Mouse (Mus musculus) right cerebral cortex, postnatal 4 days (tissue): Measurements from ENCODE around the gene Gm48552.

ENCODE experiments used
- DNase-seq: peaks from one replicate; pipeline ENCODE4 v3.0.0-alpha.2; 2022

Gm48552 gene

GRCm38 (mm10) chr10:81433541-81434289 lies 44.9 kb downstream of the Gm48552 start:
- DNase-seq, result peak; percentile 17

- DNase-seq, result peak; percentile 2
Measured at GRCm38 (mm10) chr10:81434361-81435263, 45.8 kb downstream of the Gm48552 start.

GRCm38 (mm10) chr10:81435436-81435835 lies 46.6 kb downstream of the Gm48552 start:
- DNase-seq, result peak; percentile 75
